Mouse (Mus musculus) hindbrain, embryonic 14.5 days (tissue): Measurements from ENCODE around the gene Cep112. TPM values are rescaled to one million over a fixed set of nuclear protein-coding genes. Genes with fewer than 3 reads are reported as not detected.
A peak's percentile ranks its signal among the peaks of the same experiment; 100 is the strongest.

Experiments
- ATAC-seq: fragments of 200-750 bp; cut with Nextera tagmentation; 2 replicates; pipeline ENCODE4 v1.8.0; 2017; ENCODE audit warnings: moderate number of reproducible peaks, mild to moderate bottlenecking, moderate TSS enrichment, moderate library complexity; ENCODE audit not compliant: low FRiP score
- DNase-seq: peaks from one replicate; pipeline ENCODE4 v3.0.0-alpha.2; 2015; ENCODE audit warnings: low spot score
- H3K27ac ChIP-seq: fragments of 300-500 bp; sonication (generic); 2 replicates; pipeline ENCODE4 v1.5.1; 2014; ENCODE audit warnings: mild to moderate bottlenecking, moderate library complexity
- H3K27me3 ChIP-seq: fragments of 300-500 bp; sonication (generic); 2 replicates; pipeline ENCODE4 v1.6.1; 2014; ENCODE audit warnings: mild to moderate bottlenecking, low read length, mixed read lengths; ENCODE audit not compliant: control insufficient read depth, insufficient read depth
- H3K36me3 ChIP-seq: fragments of 300-500 bp; sonication (generic); replicated peaks from 2 replicates; pipeline ENCODE4 v1.6.1; 2014; ENCODE audit not compliant: control insufficient read depth, insufficient read depth
- H3K4me1 ChIP-seq: fragments of 300-500 bp; sonication (generic); replicated peaks from 2 replicates; pipeline ENCODE4 v1.6.1; 2014; ENCODE audit warnings: antibody characterized with exemption, low read length, mixed read lengths; ENCODE audit not compliant: control insufficient read depth, insufficient read depth
- H3K4me2 ChIP-seq: fragments of 300-500 bp; sonication (generic); replicated peaks from 2 replicates; pipeline ENCODE4 v1.6.1; 2014; ENCODE audit warnings: mild to moderate bottlenecking, moderate library complexity
- H3K4me3 ChIP-seq: fragments of 300-500 bp; sonication (generic); replicated peaks from 2 replicates; pipeline ENCODE4 v1.5.1; 2014; ENCODE audit warnings: mild to moderate bottlenecking, low read length
- H3K9ac ChIP-seq: fragments of 300-500 bp; sonication (generic); 2 replicates; pipeline ENCODE4 v1.6.1; 2014
- H3K9me3 ChIP-seq: fragments of 300-500 bp; sonication (generic); 2 replicates; pipeline ENCODE4 v1.6.1; 2016; ENCODE audit warnings: low read length; ENCODE audit not compliant: control insufficient read depth
- WGBS: fragments of 180-500 bp; shearing (Covaris S2); extraction: QIAGEN DNeasy Blood & Tissue Kit; methylation state at CpG from one replicate; pipeline ENCODE4 v1.1.7; 2014; 5-methylcytosine and 5-hydroxymethylcytosine counted together
- polyA plus RNA-seq: library from polyadenylated mRNA; unstranded; fragments of >200 nt; fragmentation: Nextera tagmentation; extraction: Ambion mirVana; gene quantifications from 2 replicates; pipeline ENCODE4 v1.2.1, GENCODE M21; 2014

The Cep112 gene
- 9.6 and 11.4 TPM in 2 replicates for polyA plus RNA-seq

DNA sequence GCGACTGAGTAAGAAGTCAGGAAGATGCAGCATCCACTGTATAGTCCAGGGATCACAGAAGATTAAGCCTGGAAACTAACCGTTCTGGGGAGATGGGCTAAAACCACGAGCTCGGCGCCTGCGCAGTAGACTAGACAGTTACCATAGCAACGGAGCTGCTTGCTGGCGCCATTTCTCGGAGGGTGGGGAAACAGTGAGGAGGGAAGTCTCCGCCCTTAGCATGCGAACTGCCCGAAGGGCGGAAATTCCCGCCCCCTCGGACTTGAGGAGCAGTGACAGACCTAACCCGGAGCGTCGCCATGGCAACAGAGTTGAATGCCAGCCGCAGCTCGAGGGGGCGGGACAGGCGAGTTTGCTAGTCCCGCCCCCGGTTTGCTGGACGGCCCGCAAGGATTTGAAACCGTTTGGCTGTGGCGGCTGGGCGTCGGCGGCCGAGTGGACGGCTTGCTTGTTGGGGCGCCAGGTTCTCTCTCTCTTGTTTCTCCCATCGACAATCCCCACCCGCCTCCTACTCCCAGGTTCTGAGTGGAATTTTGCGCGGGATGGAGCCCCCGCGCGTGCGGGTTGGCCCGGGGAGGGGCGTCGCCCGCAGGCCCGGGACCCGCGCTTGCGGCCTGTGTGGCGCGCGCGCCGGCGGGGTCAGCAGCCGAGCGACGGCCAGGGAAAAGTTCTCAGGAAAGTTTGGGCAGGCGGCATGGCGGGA lies at the start of gene Cep112:
Gene Cep112, plus strand, starts transcription at position 304 of the 703 bp plus-strand sequence.
- H3K9me3 ChIP-seq: no peaks in the 10 kb centered on the region
- peaks cover 13% of the 10 kb centered on the region; the same call in 1 of the 2 replicates for H3K4me1 ChIP-seq
- no peaks in the 10 kb centered on the region for H3K36me3 ChIP-seq
- ATAC-seq (peak; percentile 95), DNase-seq (peak; percentile 99)
- H3K4me3 ChIP-seq: peak within 1 kb of the TSS; percentile 72
- H3K27ac ChIP-seq: 0 out of 2 replicates have a peak within 1 kb of the TSS, but pooled peaks have one; percentile 45
- under 1% methylated on average over 61 of the region's 61 CpGs for WGBS
- peak within 1 kb of the TSS; percentile 65 for H3K9ac ChIP-seq
- H3K4me2 ChIP-seq: peak within 1 kb of the TSS; percentile 73
- no peaks in the 10 kb centered on the region for H3K27me3 ChIP-seq

DNA sequence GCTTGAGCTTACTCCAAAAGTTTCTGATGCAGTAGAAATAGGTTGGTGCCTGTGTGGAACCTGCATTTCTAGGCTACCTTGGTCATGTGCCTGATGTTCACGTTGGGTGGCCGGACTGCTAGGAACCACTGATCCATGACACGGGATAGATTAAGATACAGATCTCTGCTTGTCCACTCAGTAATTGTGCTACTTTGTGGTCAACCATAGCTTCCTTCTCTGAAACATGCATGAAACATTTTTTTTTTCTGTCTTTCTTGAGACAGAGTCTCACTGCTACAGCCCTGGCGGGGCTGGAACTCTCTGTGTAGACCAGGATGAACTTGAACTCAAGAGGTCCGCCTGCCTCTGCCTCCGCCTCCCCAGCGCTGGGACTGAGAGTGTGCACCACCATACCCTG lies 48.2 kb upstream of the Cep112 start:
- ATAC-seq: no peak
- no peak overlapping the region for H3K4me2 ChIP-seq

DNA sequence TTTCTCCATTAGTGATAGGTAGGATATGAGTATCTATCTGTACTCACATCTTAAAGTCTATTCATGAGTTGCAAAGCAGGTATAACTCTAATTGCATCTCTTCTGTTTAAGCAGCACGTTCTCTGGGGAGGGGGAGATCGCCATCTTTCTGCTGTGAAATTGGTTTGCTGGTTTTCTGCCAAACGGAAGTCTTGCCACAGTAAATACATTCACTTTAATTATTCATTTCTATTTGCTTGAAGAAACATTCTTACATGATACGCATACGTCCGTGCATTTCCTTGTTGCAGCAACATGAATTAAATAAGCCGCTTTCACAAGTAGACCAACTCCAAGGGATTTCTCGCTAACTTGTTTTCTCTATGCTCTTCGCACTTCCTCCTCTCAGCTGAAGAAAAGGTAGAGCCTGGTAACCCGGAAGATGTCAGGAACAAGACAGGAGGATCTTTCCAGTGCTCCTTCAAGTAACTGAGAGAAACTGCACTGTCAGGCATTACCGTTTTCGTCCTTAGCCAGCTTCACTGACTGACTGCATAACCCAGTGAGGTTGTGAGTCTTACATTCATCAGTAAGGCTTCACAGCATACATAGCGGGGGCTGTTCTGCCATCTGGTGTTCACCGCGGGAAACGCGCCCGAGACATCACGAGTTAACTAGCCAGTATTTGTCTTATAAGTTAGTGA lies 47.2 kb upstream of the Cep112 start:
- Histone ChIP-seq H3K4me2 (no peak overlapping the region), H3K27ac (no peak overlapping the region), H3K4me3 (no peak overlapping the region), H3K9ac (no peak overlapping the region), H3K27me3 (no peaks in the 10 kb centered on the region), H3K36me3 (no peaks in the 10 kb centered on the region), H3K9me3 (no peaks in the 10 kb centered on the region), H3K4me1 (peaks cover 6% of the 10 kb centered on the region; the same call in 1 of the 2 replicates)
- DNase-seq (peak; percentile 93), ATAC-seq (peak; percentile 79)
- WGBS: 34% methylated on average over 19 of the region's 19 CpGs

More for the DNA sequence above, 48.2 kb upstream of the Cep112 start:
- H3K27ac ChIP-seq: no peak overlapping the region
- no peaks in the 10 kb centered on the region for H3K27me3 ChIP-seq
- no peak overlapping the region for H3K9ac ChIP-seq
- DNase-seq: no peak
- no peaks in the 10 kb centered on the region for H3K36me3 ChIP-seq
- H3K4me1 ChIP-seq: peaks cover 6% of the 10 kb centered on the region; the same call in 1 of the 2 replicates
- WGBS: 91% methylated on average over 7 of the region's 7 CpGs
- H3K9me3 ChIP-seq: no peaks in the 10 kb centered on the region
- H3K4me3 ChIP-seq: no peak overlapping the region

DNA sequence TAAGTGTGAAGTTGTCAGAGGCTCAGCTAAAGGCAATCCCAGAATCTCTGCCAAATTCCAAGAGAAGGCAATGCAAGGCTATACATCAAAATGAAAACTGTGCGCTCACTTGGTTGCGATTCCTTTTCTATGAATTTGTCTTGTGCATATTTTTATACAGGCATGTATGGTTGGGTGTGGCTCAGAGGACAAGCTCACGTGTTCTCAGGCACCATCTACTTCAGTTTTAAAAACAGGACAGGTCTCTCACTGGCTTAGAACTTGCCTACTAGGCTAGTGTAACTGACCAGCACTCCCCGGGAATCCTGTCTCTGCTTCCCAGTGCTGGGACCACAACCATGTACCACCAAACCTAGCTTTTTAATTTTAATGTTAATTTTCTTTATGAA lies 46.6 kb upstream of the Cep112 start:
- DNase-seq (no peak), ATAC-seq (no peak)
- Histone ChIP-seq H3K4me2 (no peak overlapping the region), H3K36me3 (no peaks in the 10 kb centered on the region), H3K27ac (no peak overlapping the region), H3K9me3 (no peaks in the 10 kb centered on the region), H3K4me3 (no peak overlapping the region), H3K4me1 (peaks cover 6% of the 10 kb centered on the region; the same call in 1 of the 2 replicates), H3K9ac (no peak overlapping the region), H3K27me3 (no peaks in the 10 kb centered on the region)
- 87% methylated on average over 4 of the region's 4 CpGs for whole genome bisulfite sequencing

DNA sequence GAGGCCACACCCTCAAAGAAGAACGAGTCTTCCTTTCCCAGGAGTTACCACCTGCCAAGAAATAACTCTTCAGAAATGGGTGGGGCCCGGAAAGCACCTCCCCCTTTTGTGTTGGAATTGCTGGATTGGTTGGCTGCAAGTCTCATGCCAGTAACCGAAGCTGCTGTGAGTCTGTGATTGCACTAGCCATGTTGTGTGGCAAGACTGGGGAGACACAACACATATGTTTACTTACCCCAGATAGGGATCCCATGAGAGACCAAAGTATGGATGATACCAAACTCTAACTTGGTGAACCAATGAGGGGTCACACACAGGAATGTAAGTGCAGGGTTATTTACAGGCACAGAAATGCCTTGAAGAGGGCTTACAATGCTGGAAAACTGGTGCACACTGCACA lies 42.3 kb upstream of the Cep112 start:
- ATAC-seq (no peak), DNase-seq (no peak)
- WGBS: 86% methylated on average over 3 of the region's 3 CpGs
- Histone ChIP-seq H3K4me1 (peaks cover 10% of the 10 kb centered on the region), H3K9me3 (no peaks in the 10 kb centered on the region), H3K4me2 (no peak overlapping the region), H3K27ac (no peak overlapping the region), H3K9ac (no peak overlapping the region), H3K4me3 (no peak overlapping the region), H3K27me3 (no peaks in the 10 kb centered on the region), H3K36me3 (no peaks in the 10 kb centered on the region)

DNA sequence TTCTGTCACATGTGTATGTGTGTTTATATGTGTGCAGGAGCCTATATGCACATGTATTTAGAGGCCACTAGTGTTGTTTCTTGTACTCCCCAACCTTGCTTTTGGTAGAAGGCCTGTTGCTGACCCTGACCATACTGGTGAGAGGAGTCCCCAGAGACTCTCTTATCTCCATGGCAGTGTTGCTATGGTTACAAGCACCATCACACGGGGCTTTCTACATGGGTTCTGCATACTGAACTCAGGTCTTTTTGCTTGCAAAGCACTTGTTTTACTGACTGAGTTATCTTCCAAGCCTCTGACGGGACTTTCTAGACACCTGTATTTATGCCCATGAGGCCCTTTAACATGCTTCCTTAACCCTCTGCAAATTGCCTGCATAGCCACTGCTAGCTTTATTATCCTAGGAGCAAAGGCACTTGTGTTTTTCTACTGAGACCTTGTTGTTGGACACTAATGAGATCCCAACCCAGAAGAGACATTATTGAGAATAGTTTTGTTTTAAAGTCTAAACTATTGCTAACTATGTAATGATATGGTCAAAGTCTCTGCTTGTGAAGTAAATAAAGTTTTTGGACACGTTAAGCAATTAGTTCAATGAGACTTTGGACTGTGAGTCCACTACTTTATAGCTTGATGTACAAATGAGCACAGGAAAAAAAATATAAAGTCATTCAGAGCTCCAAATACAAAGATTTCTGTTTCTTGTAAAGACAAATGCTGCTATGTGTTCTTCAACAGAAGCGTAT lies 39.9 kb upstream of the Cep112 start:
- Histone ChIP-seq H3K4me2 (no peak overlapping the region), H3K36me3 (no peaks in the 10 kb centered on the region), H3K9ac (no peak overlapping the region), H3K27me3 (no peaks in the 10 kb centered on the region), H3K4me1 (peaks cover 6% of the 10 kb centered on the region), H3K9me3 (no peaks in the 10 kb centered on the region), H3K4me3 (no peak overlapping the region), H3K27ac (no peak overlapping the region)
- ATAC-seq: no peak
- 48% methylated on average over 4 of the region's 4 CpGs for WGBS
- DNase-seq: peak; percentile 25

DNA sequence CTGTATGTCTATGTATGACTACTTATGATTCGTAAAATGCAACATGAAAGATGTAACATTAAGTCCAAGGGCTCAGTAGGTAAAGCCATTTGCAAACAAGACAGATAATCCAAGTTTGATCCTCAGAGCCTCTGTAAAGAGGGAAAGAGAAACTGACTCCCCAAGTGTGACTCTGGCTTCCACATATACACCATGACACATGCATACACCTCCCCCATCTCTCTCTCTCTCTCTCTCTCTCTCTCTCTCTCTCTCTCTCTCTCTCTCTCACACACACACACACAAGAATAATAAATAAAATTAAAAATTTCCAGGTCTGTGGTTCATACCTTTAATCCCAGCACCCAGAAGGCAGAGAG lies 39.3 kb upstream of the Cep112 start:
- Histone ChIP-seq H3K36me3 (no peaks in the 10 kb centered on the region), H3K4me3 (no peak overlapping the region), H3K9ac (no peak overlapping the region), H3K9me3 (no peaks in the 10 kb centered on the region), H3K4me1 (peaks cover 6% of the 10 kb centered on the region), H3K27ac (no peak overlapping the region), H3K27me3 (no peaks in the 10 kb centered on the region), H3K4me2 (no peak overlapping the region)
- DNase-seq: peak; percentile 14
- ATAC-seq: no peak
- WGBS: 95% methylated on average over 1 of the region's 1 CpGs

DNA sequence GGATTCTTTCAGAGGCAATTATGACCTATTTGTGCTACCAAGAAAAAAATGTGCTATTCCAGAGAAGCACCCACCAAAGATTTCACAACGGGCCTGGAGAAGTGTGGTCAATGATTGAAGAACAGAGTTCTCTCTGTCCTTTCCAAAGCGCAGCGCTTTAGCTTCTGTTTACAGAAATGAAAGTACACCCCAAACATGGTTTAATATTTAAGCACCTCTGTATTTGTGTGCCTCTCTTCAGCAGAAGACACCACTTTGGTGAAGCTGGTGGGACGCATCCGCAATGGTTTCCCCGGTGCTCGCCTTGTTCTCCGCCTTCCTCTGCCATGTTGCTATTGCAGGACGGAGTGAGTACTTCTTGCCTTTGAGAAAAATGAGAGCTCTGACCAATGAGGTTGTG lies 29.9 kb upstream of the Cep112 start:
- Histone ChIP-seq H3K9me3 (no peaks in the 10 kb centered on the region), H3K4me3 (no peak overlapping the region), H3K4me2 (no peak overlapping the region), H3K4me1 (no peaks in the 10 kb centered on the region), H3K9ac (no peak overlapping the region), H3K27me3 (no peaks in the 10 kb centered on the region), H3K27ac (no peak overlapping the region), H3K36me3 (no peaks in the 10 kb centered on the region)
- DNase-seq (no peak), ATAC-seq (no peak)
- WGBS: 96% methylated on average over 9 of the region's 9 CpGs
